Mouse (Mus musculus) G1E (cell line): ENCODE data around the gene Slc39a13.

Source experiments
- CTCF ChIP-seq: IDR thresholded peaks from 2 replicates; pipeline ENCODE4 v1.5.1; 2012; ENCODE audit warnings: low read depth, low read length, inconsistent platforms, mixed read lengths
- GATA2 ChIP-seq: IDR thresholded peaks from 2 replicates; pipeline ENCODE4 v1.6.1; 2012; ENCODE audit warnings: low read depth, low read length, inconsistent platforms, borderline replicate concordance

GRCm38 (mm10) chr2:91018061-91018788 lies 52.0 kb downstream of the Slc39a13 start:
- no peak for TF ChIP-seq CTCF
- TF ChIP-seq GATA2, result no peak
